Mouse (Mus musculus) heart, adult 9 months (tissue): ENCODE measurements at regions not wholly inside any gene's neighbourhood (a gene's known extent, or its start where the extent isn't known, plus 50 kb on each side); places are given as distances from the start of the nearest gene placed in this dataset.

Source experiments
- DNase-seq, 2 experiments: peaks; one replicate each; pipeline ENCODE4 v3.0.0; 2022; ENCODE audit warnings: low spot score in 2 of 2

- no peak for DNase-seq
Measured at GRCm38 (mm10) chr5:47334299-47334698, 648.6 kb upstream of the Slit2 start.

GRCm38 (mm10) chr5:47336511-47336910 lies 646.4 kb upstream of the Slit2 start:
- peak; percentile 8 to 21 for DNase-seq

GRCm38 (mm10) chr5:47339807-47340206 lies 643.1 kb upstream of the Slit2 start:
- DNase-seq, result peak; percentile 29 to 58

GRCm38 (mm10) chr5:47370184-47370583 lies 612.8 kb upstream of the Slit2 start:
- DNase-seq, result no peak

GRCm38 (mm10) chr5:47385930-47386329 lies 597.0 kb upstream of the Slit2 start:
- no peak for DNase-seq

GRCm38 (mm10) chr5:47386750-47387149 lies 596.2 kb upstream of the Slit2 start:
- peak in 1 of 2 experiments; percentile 6 for DNase-seq

GRCm38 (mm10) chr5:47390735-47391134 lies 592.2 kb upstream of the Slit2 start:
- no peak for DNase-seq

- DNase-seq, result peak; percentile 71 to 78
Measured at GRCm38 (mm10) chr5:47396874-47397273, 586.1 kb upstream of the Slit2 start.

GRCm38 (mm10) chr5:47421916-47422315 lies 561.0 kb upstream of the Slit2 start:
- no peak for DNase-seq

GRCm38 (mm10) chr5:47426040-47426439 lies 556.9 kb upstream of the Slit2 start:
- DNase-seq, result no peak

GRCm38 (mm10) chr5:47426467-47426866 lies 556.5 kb upstream of the Slit2 start:
- DNase-seq, result no peak

- no peak for DNase-seq
Measured at GRCm38 (mm10) chr5:47429217-47430172, 553.4 kb upstream of the Slit2 start.

- DNase-seq, result no peak
Measured at GRCm38 (mm10) chr5:47431599-47432328, 551.2 kb upstream of the Slit2 start.

- DNase-seq, result peak; percentile 27 to 34
Measured at GRCm38 (mm10) chr5:47436455-47436854, 546.5 kb upstream of the Slit2 start.

GRCm38 (mm10) chr5:47446305-47447028 lies 536.5 kb upstream of the Slit2 start:
- no peak for DNase-seq

- no peak for DNase-seq
Measured at GRCm38 (mm10) chr5:47464848-47465247, 518.1 kb upstream of the Slit2 start.

GRCm38 (mm10) chr5:47469394-47469793 lies 513.5 kb upstream of the Slit2 start:
- DNase-seq, result peak; percentile 13 to 46

GRCm38 (mm10) chr5:47472027-47472825 lies 510.7 kb upstream of the Slit2 start:
- DNase-seq, result peak; percentile 13 to 15

GRCm38 (mm10) chr5:47479908-47480307 lies 503.0 kb upstream of the Slit2 start:
- DNase-seq, result no peak

GRCm38 (mm10) chr5:47496218-47496617 lies 486.7 kb upstream of the Slit2 start:
- no peak for DNase-seq

GRCm38 (mm10) chr5:47502764-47503416 lies 480.0 kb upstream of the Slit2 start:
- DNase-seq, result no peak
